Mouse (Mus musculus): ENCODE measurements at regions not wholly inside any gene's neighbourhood (a gene's known extent, or its start where the extent isn't known, plus 50 kb on each side); places are given as distances from the start of the nearest gene placed in this dataset.

GRCm38 (mm10) chr9:120860969-120861595 is 67.9 kb upstream of the Ctnnb1 start:
- DNase-seq (ENCODE audit: low read depth, low spot score), result no peak

- DNase-seq (ENCODE audit: low read depth, low spot score), result no peak
These were observed 67.1 kb upstream of the Ctnnb1 start for GRCm38 (mm10) chr9:120861788-120862345.

GRCm38 (mm10) chr9:120864410-120864809 is 64.6 kb upstream of the Ctnnb1 start:
- no peak for DNase-seq (ENCODE audit: low read depth, low spot score)

GRCm38 (mm10) chr9:120866251-120866650 is 62.8 kb upstream of the Ctnnb1 start:
- no peak for DNase-seq (ENCODE audit: low read depth, low spot score)

GRCm38 (mm10) chr9:120866709-120867108 is 62.3 kb upstream of the Ctnnb1 start:
- DNase-seq (ENCODE audit: low read depth, low spot score), result no peak

- no peak for DNase-seq (ENCODE audit: low read depth, low spot score)
These were observed 61.2 kb upstream of the Ctnnb1 start for GRCm38 (mm10) chr9:120867861-120868260.

GRCm38 (mm10) chr9:120868330-120868729 is 60.7 kb upstream of the Ctnnb1 start:
- no peak for DNase-seq (ENCODE audit: low read depth, low spot score)

GRCm38 (mm10) chr9:120869432-120870081 is 59.5 kb upstream of the Ctnnb1 start:
- DNase-seq (ENCODE audit: low read depth, low spot score), result no peak

- DNase-seq (ENCODE audit: low read depth, low spot score), result no peak
These were observed 55.7 kb upstream of the Ctnnb1 start for GRCm38 (mm10) chr9:120873293-120873692.

- DNase-seq (ENCODE audit: low read depth, low spot score), result no peak
These were observed 54.5 kb upstream of the Ctnnb1 start for GRCm38 (mm10) chr9:120874416-120874976.

GRCm38 (mm10) chr9:120877101-120877500 is 51.9 kb upstream of the Ctnnb1 start:
- no peak for DNase-seq (ENCODE audit: low read depth, low spot score)

All from retina, postnatal 7 days (tissue).